Comparison of ENCODE assay signal across 10 mouse cellular contexts in the genomic region with DNA sequence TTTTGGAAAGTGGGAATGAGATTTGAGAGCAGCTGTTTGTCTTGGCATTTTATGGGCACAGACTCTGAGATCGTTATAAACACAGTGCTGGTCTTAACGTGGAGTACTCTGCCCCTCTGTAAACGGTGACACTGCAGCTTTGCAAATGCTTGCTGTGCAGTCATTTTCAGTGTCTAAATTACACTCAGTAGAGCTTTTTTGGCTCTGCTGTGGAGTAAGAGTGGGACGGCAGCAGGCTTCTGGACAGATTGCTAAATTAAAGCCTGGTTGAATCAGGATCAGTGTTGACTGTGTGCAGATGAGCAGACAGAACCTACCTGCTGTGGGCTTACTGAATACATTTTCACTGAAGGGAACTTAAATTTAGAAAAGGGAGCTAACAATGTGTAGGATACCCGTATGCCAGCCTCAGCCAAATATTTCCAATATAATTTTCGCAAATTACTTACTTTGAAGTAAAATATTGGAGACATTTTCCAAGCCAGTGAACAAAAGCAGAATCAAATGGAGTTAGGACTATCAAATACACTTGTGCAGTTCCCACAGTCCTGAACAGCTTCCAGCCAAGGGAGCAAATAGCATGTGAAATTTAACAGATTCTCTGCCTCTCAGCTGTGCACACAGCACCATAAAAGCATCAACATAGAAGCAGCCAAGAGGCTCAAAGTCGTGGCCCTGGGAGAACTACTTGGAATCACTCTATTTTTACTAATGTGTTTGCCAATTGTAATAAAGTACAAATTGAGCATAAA.
DNase-seq lines count a peak whose midpoint lies in the region; ATAC-seq and TF ChIP-seq lines count a peak whose summit lies in the region.
"Had no signal": no experiment of that assay in that cellular context is flagged by ENCODE, and none has a peak within 500 bp of the region (broad histone marks: within the 10 kb centered on the region; RNA-seq: fewer than 3 reads in every experiment).

No protein-coding gene starts in this region.

- peak; percentile 20 for DNase-seq in forebrain, embryonic 14.5 days (ENCODE audit: low spot score)
- no peak for DNase-seq in stomach, postnatal 0 days (ENCODE audit: low spot score)
- DNase-seq in left cerebral cortex, postnatal 4 days, result peak; percentile 8
- no peak for DNase-seq in heart, adult 9 months (ENCODE audit: low spot score in 2 of 2)
- no peak for DNase-seq in cerebellum, adult 9-10 months
- DNase-seq: embryo, embryonic 11 days had no signal

- H3K4me1 ChIP-seq in forebrain, embryonic 14.5 days (ENCODE audit: control insufficient read depth, insufficient read depth, low read length), result no peaks in the 10 kb centered on the region
- H3K4me1 ChIP-seq in forebrain, embryonic 12.5 days, result no peaks in the 10 kb centered on the region
- no peaks in the 10 kb centered on the region for H3K4me1 ChIP-seq in stomach, embryonic 15.5 days
- no peaks in the 10 kb centered on the region for H3K4me1 ChIP-seq in stomach, postnatal 0 days (replicated peaks; ENCODE audit: control insufficient read depth, insufficient read depth)
- H3K4me1 ChIP-seq: forebrain, embryonic 13.5 days had no signal

- H3K9me3 ChIP-seq in forebrain, embryonic 14.5 days (replicated peaks; ENCODE audit: control insufficient read depth, low read length), result no peaks in the 10 kb centered on the region
- H3K9me3 ChIP-seq in forebrain, embryonic 12.5 days, result no peaks in the 10 kb centered on the region
- no peaks in the 10 kb centered on the region for H3K9me3 ChIP-seq in stomach, embryonic 15.5 days
- H3K9me3 ChIP-seq in stomach, postnatal 0 days (ENCODE audit: control insufficient read depth, low read length), result no peaks in the 10 kb centered on the region
- H3K9me3 ChIP-seq: forebrain, embryonic 13.5 days had no signal

- H3K4me3 ChIP-seq in forebrain, embryonic 14.5 days (ENCODE audit: low read depth, low read length), result no peak overlapping the region
- H3K4me3 ChIP-seq in forebrain, embryonic 12.5 days (replicated peaks), result no peak overlapping the region
- no peak overlapping the region for H3K4me3 ChIP-seq in stomach, embryonic 15.5 days (replicated peaks)
- H3K4me3 ChIP-seq in stomach, postnatal 0 days (ENCODE audit: low read depth, low read length), result no peak overlapping the region
- H3K4me3 ChIP-seq: forebrain, embryonic 13.5 days had no signal

- TF ChIP-seq CTCF in stomach, postnatal 0 days (IDR thresholded peaks at IDR 0.05; ENCODE audit: low read depth), result no peak

- H3K27me3 ChIP-seq in forebrain, embryonic 14.5 days (replicated peaks; ENCODE audit: control insufficient read depth, insufficient read depth, low read length), result no peaks in the 10 kb centered on the region
- no peaks in the 10 kb centered on the region for H3K27me3 ChIP-seq in forebrain, embryonic 12.5 days
- H3K27me3 ChIP-seq in stomach, embryonic 15.5 days (replicated peaks), result no peaks in the 10 kb centered on the region
- H3K27me3 ChIP-seq in stomach, postnatal 0 days (ENCODE audit: control insufficient read depth, insufficient read depth, low read length), result no peaks in the 10 kb centered on the region
- H3K27me3 ChIP-seq: forebrain, embryonic 13.5 days had no signal

- ATAC-seq in forebrain, embryonic 14.5 days, result no peak
- no peak for ATAC-seq in forebrain, embryonic 12.5 days (ENCODE audit: low FRiP score)
- ATAC-seq in stomach, embryonic 15.5 days (ENCODE audit: insufficient read depth, low FRiP score, low read depth), result no peak; the same call in 1 of the 2 replicates
- no peak for ATAC-seq in stomach, postnatal 0 days (ENCODE audit: low FRiP score, low TSS enrichment)
- ATAC-seq in CD4-positive, CD25-positive, alpha-beta regulatory T cell, adult 4 months, result no peak
- ATAC-seq: forebrain, embryonic 13.5 days had no signal

- H3K9ac ChIP-seq in forebrain, embryonic 14.5 days (ENCODE audit: low read length), result no peak overlapping the region
- no peak overlapping the region for H3K9ac ChIP-seq in forebrain, embryonic 12.5 days
- H3K9ac ChIP-seq in stomach, embryonic 15.5 days, result no peak overlapping the region
- H3K9ac ChIP-seq in stomach, postnatal 0 days (ENCODE audit: low read length), result no peak overlapping the region
- H3K9ac ChIP-seq: forebrain, embryonic 13.5 days had no signal

- H3K4me2 ChIP-seq in forebrain, embryonic 14.5 days (ENCODE audit: low read length), result no peak overlapping the region
- H3K4me2 ChIP-seq in forebrain, embryonic 12.5 days, result no peak overlapping the region
- H3K4me2 ChIP-seq in stomach, embryonic 15.5 days, result no peak overlapping the region
- no peak overlapping the region for H3K4me2 ChIP-seq in stomach, postnatal 0 days (replicated peaks; ENCODE audit: low read depth)
- H3K4me2 ChIP-seq: forebrain, embryonic 13.5 days had no signal

- no peaks in the 10 kb centered on the region for H3K36me3 ChIP-seq in forebrain, embryonic 14.5 days (ENCODE audit: control insufficient read depth, insufficient read depth, low read length)
- no peaks in the 10 kb centered on the region for H3K36me3 ChIP-seq in forebrain, embryonic 12.5 days (replicated peaks)
- no peaks in the 10 kb centered on the region for H3K36me3 ChIP-seq in stomach, embryonic 15.5 days
- no peaks in the 10 kb centered on the region for H3K36me3 ChIP-seq in stomach, postnatal 0 days (ENCODE audit: control insufficient read depth, insufficient read depth, low read length)

- no peak overlapping the region for H3K27ac ChIP-seq in forebrain, embryonic 14.5 days (ENCODE audit: low read depth, low read length)
- H3K27ac ChIP-seq in forebrain, embryonic 12.5 days, result no peak overlapping the region
- H3K27ac ChIP-seq in stomach, embryonic 15.5 days, result peak overlapping the region; percentile 57; the same call in 1 of the 2 replicates
- no peak overlapping the region for H3K27ac ChIP-seq in stomach, postnatal 0 days (replicated peaks)
- H3K27ac ChIP-seq: forebrain, embryonic 13.5 days had no signal

- intact Hi-C loops in left cerebral cortex, postnatal 4 days (cut with DNase I), result no loop called here

- no peak for TF ChIP-seq EP300 in stomach, postnatal 0 days (optimal IDR thresholded peaks at IDR 0.05)

- WGBS in forebrain, embryonic 14.5 days, result 56% methylated on average over 7 of the region's 7 CpGs
- WGBS in forebrain, embryonic 12.5 days, result 75% methylated on average over 7 of the region's 7 CpGs
- 56% methylated on average over 7 of the region's 7 CpGs for WGBS in stomach, embryonic 15.5 days
- 54% methylated on average over 7 of the region's 7 CpGs for WGBS in stomach, postnatal 0 days

Comparison
In these comparisons a context has a peak if more than half of its experiments do, and no peak if none do; other contexts are left out.
1. DNase-seq: peak in forebrain, embryonic 14.5 days (single experiment) and left cerebral cortex, postnatal 4 days (single experiment); none in stomach, postnatal 0 days (single experiment), heart, adult 9 months (0 of 2) and cerebellum, adult 9-10 months (single experiment).